Mouse (Mus musculus) kidney, postnatal 0 days (tissue): ENCODE measurements around the gene Gm973. TPM values are rescaled to one million over a fixed set of nuclear protein-coding genes. Genes with fewer than 3 reads are reported as not detected.

Source experiments
- ATAC-seq: fragments of 200-750 bp; cut with Nextera tagmentation; replicated peaks from 2 replicates; pipeline ENCODE4 v1.8.0; 2017; ENCODE audit warnings: low read depth, moderate number of reproducible peaks, moderate TSS enrichment, moderate library complexity; ENCODE audit not compliant: low FRiP score
- DNase-seq: peaks from one replicate; pipeline ENCODE4 v3.0.0-alpha.2; 2016; ENCODE audit warnings: low spot score
- H3K27ac ChIP-seq: fragments of 300-500 bp; sonication (generic); 2 replicates; pipeline ENCODE4 v1.5.1; 2014; ENCODE audit warnings: mild to moderate bottlenecking
- H3K27me3 ChIP-seq: fragments of 300-500 bp; sonication (generic); 2 replicates; pipeline ENCODE4 v1.6.1; 2014; ENCODE audit warnings: low read length, mixed read lengths; ENCODE audit not compliant: insufficient read depth
- H3K36me3 ChIP-seq: fragments of 300-500 bp; sonication (generic); 2 replicates; pipeline ENCODE4 v1.6.1; 2014; ENCODE audit warnings: low read length, mixed read lengths; ENCODE audit not compliant: insufficient read depth
- H3K4me1 ChIP-seq: fragments of 300-500 bp; sonication (generic); replicated peaks from 2 replicates; pipeline ENCODE4 v1.6.1; 2014; ENCODE audit warnings: antibody characterized with exemption, low read length, mixed read lengths; ENCODE audit not compliant: insufficient read depth
- H3K4me2 ChIP-seq: fragments of 300-500 bp; sonication (generic); 2 replicates; pipeline ENCODE4 v1.6.1; 2014; ENCODE audit warnings: mild to moderate bottlenecking, low read length, moderate library complexity, mixed read lengths
- H3K4me3 ChIP-seq: fragments of 300-500 bp; sonication (generic); replicated peaks from 2 replicates; pipeline ENCODE4 v1.5.1; 2014; ENCODE audit warnings: low read depth, low read length
- H3K9ac ChIP-seq: fragments of 300-500 bp; sonication (generic); 2 replicates; pipeline ENCODE4 v1.6.1; 2014; ENCODE audit warnings: low read depth, low read length
- H3K9me3 ChIP-seq: fragments of 300-500 bp; sonication (generic); replicated peaks from 2 replicates; pipeline ENCODE4 v1.6.1; 2016; ENCODE audit warnings: low read length, inconsistent platforms, mixed read lengths
- CTCF ChIP-seq: IDR thresholded peaks from 2 replicates; pipeline ENCODE4 v1.5.1; 2016; ENCODE audit warnings: antibody characterized with exemption, low read depth, mild to moderate bottlenecking, moderate library complexity
- WGBS: fragments of 180-500 bp; shearing (Covaris S2); extraction: QIAGEN DNeasy Blood & Tissue Kit; methylation state at CpG from one replicate; pipeline ENCODE4 v1.1.7; 2014; 5-methylcytosine and 5-hydroxymethylcytosine counted together
- polyA plus RNA-seq: library from polyadenylated mRNA; unstranded; fragments of >200 nt; fragmentation: Nextera tagmentation; extraction: Ambion mirVana; gene quantifications from 2 replicates; pipeline ENCODE4 v1.2.1, GENCODE M21; 2015

Gene Gm973
- polyA plus RNA-seq, 1 experiment from 2014 or later: 2.5 TPM

DNA sequence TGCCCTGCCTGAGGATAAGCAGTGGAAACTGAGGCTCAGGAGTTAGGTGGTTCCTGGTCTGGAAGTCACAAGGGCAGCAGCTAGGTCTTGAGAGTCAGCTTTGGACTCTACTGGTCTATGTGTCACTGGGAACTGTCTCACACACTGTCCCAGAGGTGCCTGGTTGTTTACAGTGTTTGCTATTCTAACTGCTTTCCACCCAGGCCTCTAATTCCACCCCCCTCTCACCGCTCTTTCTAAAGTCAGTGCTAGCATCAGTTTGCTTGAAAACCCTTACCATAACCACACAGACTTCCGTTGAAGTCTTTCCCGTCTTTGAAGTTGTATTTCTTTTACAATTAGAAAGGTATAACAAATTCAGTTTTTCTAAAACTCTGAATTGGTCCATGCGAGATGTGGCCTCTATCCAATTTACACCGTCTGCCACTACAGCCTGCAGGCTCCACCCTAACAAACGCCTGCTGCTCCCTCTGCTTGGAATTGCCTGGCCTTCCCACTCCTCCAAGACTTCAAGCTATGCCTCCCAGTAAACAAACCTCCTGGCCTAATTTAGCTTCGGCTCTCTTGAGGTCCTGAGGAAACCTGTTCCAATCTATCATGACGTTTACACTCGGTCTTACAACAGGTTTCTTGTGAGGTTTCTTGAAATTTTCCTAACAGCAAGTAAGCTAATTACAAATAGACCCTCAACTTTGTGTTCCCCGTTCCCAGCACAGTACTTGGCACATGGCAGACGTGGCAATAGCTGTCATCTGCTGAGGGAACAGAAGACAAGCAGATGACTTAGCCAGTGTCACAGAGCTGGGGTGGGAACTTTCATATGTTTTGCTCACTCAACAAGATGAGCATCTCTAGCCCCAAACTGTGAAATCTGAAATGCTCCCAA is 86.7 kb downstream of the Gm973 start:
- 54% methylated on average over 11 of the region's 11 CpGs for WGBS
- no peaks in the 10 kb centered on the region for H3K36me3 ChIP-seq
- no peak for DNase-seq

DNA sequence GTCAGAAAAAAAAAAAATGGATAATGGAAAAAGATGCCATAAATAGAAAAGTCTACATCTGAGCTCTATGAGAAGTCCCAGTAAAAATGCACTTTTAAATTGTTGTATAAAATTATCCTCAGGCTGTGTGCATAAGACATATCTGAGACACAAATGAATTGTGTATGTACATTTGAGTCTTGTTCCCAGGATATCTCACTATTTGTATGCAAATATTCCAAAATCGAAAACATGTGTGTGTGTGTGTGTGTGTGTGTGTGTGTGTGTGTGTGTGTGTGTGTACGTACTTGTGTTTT is 87.3 kb downstream of the Gm973 start:
- TF ChIP-seq CTCF: no peak
- no peak overlapping the region for H3K27ac ChIP-seq
- 95% methylated on average over 2 of the region's 2 CpGs for WGBS
- H3K9ac ChIP-seq: no peak overlapping the region
- no peaks in the 10 kb centered on the region for H3K9me3 ChIP-seq
- H3K4me1 ChIP-seq: no peaks in the 10 kb centered on the region
- no peak for ATAC-seq
- H3K4me2 ChIP-seq: no peak overlapping the region
- no peaks in the 10 kb centered on the region for H3K27me3 ChIP-seq
- DNase-seq: no peak
- no peak overlapping the region for H3K4me3 ChIP-seq
- H3K36me3 ChIP-seq: no peaks in the 10 kb centered on the region

More for the DNA sequence above, 86.7 kb downstream of the Gm973 start:
- Histone ChIP-seq H3K27ac (no peak overlapping the region), H3K4me3 (no peak overlapping the region), H3K4me1 (no peaks in the 10 kb centered on the region), H3K27me3 (no peaks in the 10 kb centered on the region), H3K4me2 (no peak overlapping the region), H3K9ac (no peak overlapping the region), H3K9me3 (no peaks in the 10 kb centered on the region)
- ATAC-seq: no peak
- TF ChIP-seq CTCF: no peak

DNA sequence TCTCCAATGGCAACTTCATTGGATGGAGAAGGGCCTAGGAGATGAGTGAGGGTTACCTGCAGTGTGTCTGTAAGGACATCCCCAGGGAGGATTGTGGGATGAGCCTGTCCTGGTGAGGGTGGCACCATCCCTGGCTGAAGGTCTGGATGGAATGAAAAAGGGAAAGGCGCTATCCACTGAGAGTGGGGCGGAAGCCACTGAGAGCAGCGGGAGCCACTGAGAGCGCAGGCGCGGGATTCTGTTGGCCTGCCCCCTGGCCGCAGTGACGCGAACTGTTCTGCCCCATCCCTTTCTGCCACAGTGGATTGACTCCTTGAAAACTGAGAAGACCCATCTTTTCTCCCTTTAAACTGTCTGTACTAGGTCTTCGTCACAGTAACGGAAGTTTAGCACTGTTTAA is 87.8 kb downstream of the Gm973 start:
- no peaks in the 10 kb centered on the region for H3K27me3 ChIP-seq
- WGBS: 21% methylated on average over 11 of the region's 11 CpGs
- H3K4me3 ChIP-seq: no peak overlapping the region
- peak; percentile 25; the same call in 1 of the 2 replicates for ATAC-seq
- H3K9me3 ChIP-seq: no peaks in the 10 kb centered on the region
- peak; percentile 65 for TF ChIP-seq CTCF
- no peak overlapping the region for H3K4me2 ChIP-seq
- DNase-seq: peak; percentile 66
- no peaks in the 10 kb centered on the region for H3K36me3 ChIP-seq
- 0 out of 2 replicates have a peak, but pooled peaks cover 1% of the 10 kb centered on the region for H3K4me1 ChIP-seq
- no peak overlapping the region for H3K9ac ChIP-seq
- no peak overlapping the region for H3K27ac ChIP-seq

DNA sequence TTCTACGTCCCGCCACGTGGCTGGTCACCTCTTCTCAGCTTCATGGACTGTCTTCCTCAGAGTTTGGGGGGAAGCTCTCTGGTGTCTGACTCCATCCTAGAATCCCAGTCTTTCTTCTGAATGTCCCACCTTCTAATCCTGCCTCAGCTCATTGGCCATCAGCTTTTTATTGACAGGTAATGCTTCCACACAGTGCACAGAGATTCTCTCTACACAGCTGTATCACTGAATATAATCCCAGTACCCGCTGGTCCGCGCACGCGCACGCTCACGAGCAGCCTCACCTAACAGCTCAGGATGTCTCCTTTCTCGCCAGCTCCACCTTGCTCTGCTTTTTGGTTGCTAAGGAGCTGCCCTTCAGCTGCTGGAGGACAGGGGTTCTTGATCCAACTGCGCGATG is 90.4 kb downstream of the Gm973 start:
- H3K27me3 ChIP-seq: no peaks in the 10 kb centered on the region
- 0 out of 2 replicates have a peak, but pooled peaks cover 3% of the 10 kb centered on the region for H3K4me1 ChIP-seq
- WGBS: 93% methylated on average over 13 of the region's 13 CpGs
- DNase-seq (no peak), ATAC-seq (no peak)
- H3K9ac ChIP-seq: no peak overlapping the region
- H3K9me3 ChIP-seq: no peaks in the 10 kb centered on the region
- H3K4me2 ChIP-seq: no peak overlapping the region
- H3K4me3 ChIP-seq: no peak overlapping the region
- no peak for TF ChIP-seq CTCF
- no peak overlapping the region for H3K27ac ChIP-seq
- H3K36me3 ChIP-seq: no peaks in the 10 kb centered on the region

DNA sequence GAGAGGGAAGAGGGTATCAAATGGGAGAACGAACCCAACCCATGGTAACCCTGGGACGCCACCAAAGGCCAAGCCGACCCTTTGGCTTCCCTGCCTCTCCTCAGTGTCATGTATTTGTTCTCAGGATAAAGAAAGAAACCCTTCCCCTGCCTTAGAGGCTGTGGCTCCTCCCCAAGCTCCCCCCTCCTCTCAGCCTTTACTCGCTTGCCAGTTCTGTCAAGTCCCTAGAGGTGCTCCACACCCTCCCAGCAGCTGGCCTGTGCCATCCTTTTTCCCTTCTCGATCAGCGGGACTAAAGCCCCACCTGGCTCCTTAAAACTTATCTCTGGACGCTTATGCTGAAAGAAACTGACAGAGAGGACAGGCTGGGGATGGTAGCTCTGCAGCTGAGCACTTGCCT is 91.0 kb downstream of the Gm973 start:
- no peak overlapping the region for H3K9ac ChIP-seq
- 0 out of 2 replicates have a peak, but pooled peaks cover 3% of the 10 kb centered on the region for H3K4me1 ChIP-seq
- no peak for DNase-seq
- H3K27me3 ChIP-seq: no peaks in the 10 kb centered on the region
- H3K9me3 ChIP-seq: no peaks in the 10 kb centered on the region
- WGBS: 74% methylated on average over 7 of the region's 7 CpGs
- ATAC-seq: no peak
- no peak overlapping the region for H3K27ac ChIP-seq
- no peaks in the 10 kb centered on the region for H3K36me3 ChIP-seq
- no peak for TF ChIP-seq CTCF
- H3K4me2 ChIP-seq: no peak overlapping the region
- no peak overlapping the region for H3K4me3 ChIP-seq

DNA sequence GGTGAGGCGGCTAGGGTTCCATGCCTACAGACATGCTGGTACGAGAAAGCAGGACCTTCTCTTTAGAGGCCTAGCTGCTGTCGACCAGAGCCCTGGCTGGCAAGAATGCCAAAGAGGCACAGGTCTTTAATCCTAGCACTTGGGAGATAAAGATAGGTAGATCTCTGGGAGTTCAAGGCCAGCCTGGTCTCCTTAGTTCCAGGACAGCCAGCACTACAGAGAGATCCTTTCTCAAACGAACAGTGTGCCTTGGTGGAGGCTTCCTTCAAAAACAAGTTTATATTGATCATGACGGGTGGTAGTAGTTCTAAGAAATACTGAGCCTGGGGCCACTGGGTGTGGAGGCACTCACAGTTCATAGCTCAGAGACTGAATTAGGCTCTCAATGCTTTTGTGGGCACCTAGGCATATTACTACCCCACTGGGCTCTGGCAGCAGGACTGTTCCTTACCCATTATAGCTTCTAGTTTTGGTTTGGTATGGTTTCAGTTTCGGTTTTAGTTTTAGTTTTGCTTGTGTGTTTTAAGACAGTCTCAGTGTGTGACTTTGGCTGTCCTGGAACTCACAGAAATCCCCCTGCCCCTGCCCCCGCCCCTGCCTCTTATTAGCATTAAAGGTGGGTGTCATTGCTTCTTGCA is 92.2 kb downstream of the Gm973 start:
- H3K36me3 ChIP-seq: no peaks in the 10 kb centered on the region
- no peak overlapping the region for H3K4me2 ChIP-seq
- H3K27me3 ChIP-seq: no peaks in the 10 kb centered on the region
- H3K27ac ChIP-seq: no peak overlapping the region
- 90% methylated on average over 7 of the region's 7 CpGs for WGBS
- no peak overlapping the region for H3K4me3 ChIP-seq
- no peak for DNase-seq
- H3K4me1 ChIP-seq: 0 out of 2 replicates have a peak, but pooled peaks cover 3% of the 10 kb centered on the region
- no peak for ATAC-seq
- H3K9me3 ChIP-seq: no peaks in the 10 kb centered on the region
- no peak for TF ChIP-seq CTCF
- H3K9ac ChIP-seq: no peak overlapping the region
